Mouse (Mus musculus) intestine, embryonic 15.5 days (tissue): ENCODE results near the gene 1700080O16Rik. TPM values are rescaled to one million over a fixed set of nuclear protein-coding genes. Genes with fewer than 3 reads are reported as not detected.

ENCODE experiments used
- ATAC-seq: fragments of 200-750 bp; cut with Nextera tagmentation; 2 replicates; pipeline ENCODE4 v1.8.0; 2017; ENCODE audit warnings: moderate TSS enrichment, moderate library complexity
- H3K27ac ChIP-seq: fragments of 300-500 bp; sonication (generic); 2 replicates; pipeline ENCODE4 v1.5.1; 2015; ENCODE audit warnings: mild to moderate bottlenecking, inconsistent platforms
- H3K27me3 ChIP-seq: fragments of 300-500 bp; sonication (generic); replicated peaks from 2 replicates; pipeline ENCODE4 v1.6.1; 2015; ENCODE audit warnings: inconsistent platforms
- H3K36me3 ChIP-seq: fragments of 300-500 bp; sonication (generic); 2 replicates; pipeline ENCODE4 v1.6.1; 2015; ENCODE audit warnings: inconsistent platforms
- H3K4me1 ChIP-seq: fragments of 300-500 bp; sonication (generic); replicated peaks from 2 replicates; pipeline ENCODE4 v1.6.1; 2015; ENCODE audit warnings: inconsistent platforms
- H3K4me2 ChIP-seq: fragments of 300-500 bp; sonication (generic); replicated peaks from 2 replicates; pipeline ENCODE4 v1.6.1; 2015; ENCODE audit warnings: mild to moderate bottlenecking, inconsistent platforms
- H3K4me3 ChIP-seq: fragments of 300-500 bp; sonication (generic); replicated peaks from 2 replicates; pipeline ENCODE4 v1.5.1; 2015; ENCODE audit warnings: inconsistent platforms
- H3K9ac ChIP-seq: fragments of 300-500 bp; sonication (generic); 2 replicates; pipeline ENCODE4 v1.6.1; 2015; ENCODE audit warnings: inconsistent platforms
- H3K9me3 ChIP-seq: fragments of 300-500 bp; sonication (generic); 2 replicates; pipeline ENCODE4 v1.6.1; 2016; ENCODE audit warnings: inconsistent platforms
- WGBS: fragments of 180-500 bp; shearing (Covaris S2); methylation state at CpG from one replicate; pipeline ENCODE4 v1.1.7; 2015; 5-methylcytosine and 5-hydroxymethylcytosine counted together
- polyA plus RNA-seq: library from polyadenylated mRNA; unstranded; fragments of >200 nt; fragmentation: Nextera tagmentation; extraction: Ambion mirVana; gene quantifications from 2 replicates; pipeline ENCODE4 v1.2.1, GENCODE M21; 2015

The 1700080O16Rik gene
- polyA plus RNA-seq = not detected in 2 replicates

- no peaks in the 10 kb centered on the region for H3K4me1 ChIP-seq
- H3K27ac ChIP-seq = no peak within 1 kb of the TSS
- WGBS = 92% methylated on average over 12 of the region's 12 CpGs
- H3K4me3 ChIP-seq = no peak within 1 kb of the TSS
- H3K27me3 ChIP-seq = no peaks in the 10 kb centered on the region
- no peaks in the 10 kb centered on the region for H3K36me3 ChIP-seq
- H3K4me2 ChIP-seq = no peak within 1 kb of the TSS
- H3K9me3 ChIP-seq = no peaks in the 10 kb centered on the region
- no peak for ATAC-seq
- no peak within 1 kb of the TSS for H3K9ac ChIP-seq
Measured at GRCm38 (mm10) chrX:51972672-51973071, at the start of gene 1700080O16Rik. Gene 1700080O16Rik (minus strand): TSS chrX:51972772.

- Histone ChIP-seq H3K4me3 (no peak overlapping the region), H3K9me3 (no peaks in the 10 kb centered on the region), H3K27me3 (no peaks in the 10 kb centered on the region), H3K36me3 (no peaks in the 10 kb centered on the region), H3K4me1 (no peaks in the 10 kb centered on the region), H3K9ac (no peak overlapping the region), H3K4me2 (no peak overlapping the region), H3K27ac (no peak overlapping the region)
- 57% methylated on average over 9 of the region's 9 CpGs for WGBS
- ATAC-seq = no peak
Measured at GRCm38 (mm10) chrX:52017660-52018059, 45.1 kb upstream of the 1700080O16Rik start.

- no peak overlapping the region for H3K9ac ChIP-seq
- no peaks in the 10 kb centered on the region for H3K36me3 ChIP-seq
- 69% methylated on average over 5 of the region's 5 CpGs for WGBS
- no peaks in the 10 kb centered on the region for H3K4me1 ChIP-seq
- H3K4me2 ChIP-seq = no peak overlapping the region
- H3K27me3 ChIP-seq = no peaks in the 10 kb centered on the region
- no peak overlapping the region for H3K27ac ChIP-seq
- no peak overlapping the region for H3K4me3 ChIP-seq
- ATAC-seq = no peak
- H3K9me3 ChIP-seq = no peaks in the 10 kb centered on the region
Measured at GRCm38 (mm10) chrX:52000072-52000471, 27.5 kb upstream of the 1700080O16Rik start.

GRCm38 (mm10) chrX:51999426-51999825 lies 26.9 kb upstream of the 1700080O16Rik start:
- no peak overlapping the region for H3K9ac ChIP-seq
- no peak overlapping the region for H3K27ac ChIP-seq
- WGBS = 59% methylated on average over 4 of the region's 4 CpGs
- H3K27me3 ChIP-seq = no peaks in the 10 kb centered on the region
- no peak for ATAC-seq
- no peaks in the 10 kb centered on the region for H3K4me1 ChIP-seq
- H3K4me3 ChIP-seq = no peak overlapping the region
- H3K36me3 ChIP-seq = no peaks in the 10 kb centered on the region
- H3K9me3 ChIP-seq = no peaks in the 10 kb centered on the region
- H3K4me2 ChIP-seq = no peak overlapping the region

GRCm38 (mm10) chrX:51976361-51976760 lies 3.8 kb upstream of the 1700080O16Rik start:
- WGBS = 68% methylated on average over 4 of the region's 4 CpGs
- no peak for ATAC-seq
- H3K4me2 ChIP-seq = no peak overlapping the region
- no peaks in the 10 kb centered on the region for H3K36me3 ChIP-seq
- no peak overlapping the region for H3K9ac ChIP-seq
- H3K27me3 ChIP-seq = no peaks in the 10 kb centered on the region
- no peak overlapping the region for H3K4me3 ChIP-seq
- H3K9me3 ChIP-seq = no peaks in the 10 kb centered on the region
- no peak overlapping the region for H3K27ac ChIP-seq
- H3K4me1 ChIP-seq = no peaks in the 10 kb centered on the region

GRCm38 (mm10) chrX:51974618-51975017 lies 2.0 kb upstream of the 1700080O16Rik start:
- no peak overlapping the region for H3K27ac ChIP-seq
- H3K4me3 ChIP-seq = no peak overlapping the region
- H3K27me3 ChIP-seq = no peaks in the 10 kb centered on the region
- ATAC-seq = 0 out of 2 replicates have a peak, but pooled peaks have one; percentile 39
- H3K4me2 ChIP-seq = no peak overlapping the region
- H3K36me3 ChIP-seq = no peaks in the 10 kb centered on the region
- no peaks in the 10 kb centered on the region for H3K4me1 ChIP-seq
- no peak overlapping the region for H3K9ac ChIP-seq
- no peaks in the 10 kb centered on the region for H3K9me3 ChIP-seq

- H3K4me3 ChIP-seq = no peak overlapping the region
- no peak overlapping the region for H3K9ac ChIP-seq
- no peaks in the 10 kb centered on the region for H3K27me3 ChIP-seq
- 87% methylated on average over 3 of the region's 3 CpGs for WGBS
- H3K27ac ChIP-seq = no peak overlapping the region
- H3K4me1 ChIP-seq = no peaks in the 10 kb centered on the region
- ATAC-seq = no peak
- no peak overlapping the region for H3K4me2 ChIP-seq
- H3K9me3 ChIP-seq = no peaks in the 10 kb centered on the region
- H3K36me3 ChIP-seq = no peaks in the 10 kb centered on the region
Measured at GRCm38 (mm10) chrX:51948071-51948470, 24.5 kb downstream of the 1700080O16Rik start.

- Histone ChIP-seq H3K36me3 (no peaks in the 10 kb centered on the region), H3K4me2 (no peak overlapping the region), H3K9me3 (no peaks in the 10 kb centered on the region), H3K4me3 (no peak overlapping the region), H3K27me3 (no peaks in the 10 kb centered on the region), H3K4me1 (no peaks in the 10 kb centered on the region), H3K27ac (no peak overlapping the region), H3K9ac (no peak overlapping the region)
- WGBS = 65% methylated on average over 5 of the region's 5 CpGs
- no peak for ATAC-seq
Measured at GRCm38 (mm10) chrX:51938076-51938475, 34.5 kb downstream of the 1700080O16Rik start.

GRCm38 (mm10) chrX:51919091-51919490 lies 53.5 kb downstream of the 1700080O16Rik start:
- no peaks in the 10 kb centered on the region for H3K27me3 ChIP-seq
- no peak overlapping the region for H3K27ac ChIP-seq
- H3K36me3 ChIP-seq = no peaks in the 10 kb centered on the region
- no peak overlapping the region for H3K9ac ChIP-seq
- ATAC-seq = no peak
- H3K4me2 ChIP-seq = no peak overlapping the region
- H3K4me1 ChIP-seq = no peaks in the 10 kb centered on the region
- 79% methylated on average over 4 of the region's 4 CpGs for WGBS
- no peaks in the 10 kb centered on the region for H3K9me3 ChIP-seq
- no peak overlapping the region for H3K4me3 ChIP-seq

Other genes starting within 250 kb of the 1700080O16Rik start
- gene Usp26, start 171.5 kb downstream of the 1700080O16Rik start, polyA plus RNA-seq = not detected in 2 replicates
- gene Gpc4, start 192.5 kb upstream of the 1700080O16Rik start, polyA plus RNA-seq = 23.1 and 25.8 TPM in 2 replicates